Mouse (Mus musculus) hindbrain, embryonic 13.5 days (tissue): ENCODE measurements at regions not wholly inside any gene's neighbourhood (a gene's known extent, or its start where the extent isn't known, plus 50 kb on each side); places are given as distances from the start of the nearest gene placed in this dataset.

ENCODE experiments used
- ATAC-seq: fragments of 200-750 bp; cut with Nextera tagmentation; 2 replicates; pipeline ENCODE4 v1.8.0; 2017; ENCODE audit warnings: moderate TSS enrichment; ENCODE audit not compliant: low FRiP score
- H3K27ac ChIP-seq: fragments of 300-500 bp; sonication (generic); 2 replicates; pipeline ENCODE4 v1.5.1; 2015; ENCODE audit warnings: inconsistent platforms, mild to moderate bottlenecking, moderate library complexity
- H3K27me3 ChIP-seq: fragments of 300-500 bp; sonication (generic); 2 replicates; pipeline ENCODE4 v1.6.1; 2015; ENCODE audit warnings: mild to moderate bottlenecking, inconsistent platforms
- H3K36me3 ChIP-seq: fragments of 300-500 bp; sonication (generic); 2 replicates; pipeline ENCODE4 v1.6.1; 2015; ENCODE audit warnings: mild to moderate bottlenecking, inconsistent platforms
- H3K4me1 ChIP-seq: fragments of 300-500 bp; sonication (generic); replicated peaks from 2 replicates; pipeline ENCODE4 v1.6.1; 2015; ENCODE audit warnings: inconsistent platforms
- H3K4me2 ChIP-seq: fragments of 300-500 bp; sonication (generic); 2 replicates; pipeline ENCODE4 v1.6.1; 2015; ENCODE audit warnings: inconsistent platforms, mild to moderate bottlenecking, moderate library complexity
- H3K4me3 ChIP-seq: fragments of 300-500 bp; sonication (generic); 2 replicates; pipeline ENCODE4 v1.5.1; 2015; ENCODE audit warnings: mild to moderate bottlenecking, inconsistent platforms
- H3K9ac ChIP-seq: fragments of 300-500 bp; sonication (generic); 2 replicates; pipeline ENCODE4 v1.6.1; 2015; ENCODE audit warnings: mild to moderate bottlenecking, inconsistent platforms
- H3K9me3 ChIP-seq: fragments of 300-500 bp; sonication (generic); 2 replicates; pipeline ENCODE4 v1.6.1; 2016; ENCODE audit warnings: inconsistent platforms
- WGBS: fragments of 180-500 bp; shearing (Covaris S2); methylation state at CpG from one replicate; pipeline ENCODE4 v1.1.7; 2015; 5-methylcytosine and 5-hydroxymethylcytosine counted together

GRCm38 (mm10) chr1:169027241-169027640, 504.0 kb downstream of the Nuf2 start:
- 96% methylated on average over 3 of the region's 3 CpGs for WGBS
- no peak for ATAC-seq
- Histone ChIP-seq H3K27ac (no peak overlapping the region), H3K9ac (no peak overlapping the region), H3K4me1 (no peaks in the 10 kb centered on the region), H3K4me2 (no peak overlapping the region), H3K27me3 (no peaks in the 10 kb centered on the region), H3K9me3 (no peaks in the 10 kb centered on the region), H3K36me3 (no peaks in the 10 kb centered on the region), H3K4me3 (no peak overlapping the region)

- no peak overlapping the region for H3K27ac ChIP-seq
- ATAC-seq: no peak
- 87% methylated on average over 4 of the region's 4 CpGs for WGBS
- no peak overlapping the region for H3K9ac ChIP-seq
- H3K4me1 ChIP-seq: no peaks in the 10 kb centered on the region
- H3K4me2 ChIP-seq: no peak overlapping the region
- no peaks in the 10 kb centered on the region for H3K36me3 ChIP-seq
- H3K4me3 ChIP-seq: no peak overlapping the region
- H3K27me3 ChIP-seq: no peaks in the 10 kb centered on the region
- no peaks in the 10 kb centered on the region for H3K9me3 ChIP-seq
Measured at GRCm38 (mm10) chr1:169024531-169024930, 506.7 kb downstream of the Nuf2 start.

- no peaks in the 10 kb centered on the region for H3K9me3 ChIP-seq
- no peak overlapping the region for H3K9ac ChIP-seq
- no peaks in the 10 kb centered on the region for H3K27me3 ChIP-seq
- ATAC-seq: no peak
- 0 out of 2 replicates have a peak, but pooled peaks cover 5% of the 10 kb centered on the region for H3K4me1 ChIP-seq
- H3K36me3 ChIP-seq: no peaks in the 10 kb centered on the region
- H3K4me3 ChIP-seq: no peak overlapping the region
- peak overlapping the region; percentile 67 for H3K27ac ChIP-seq
- WGBS: 62% methylated on average over 14 of the region's 14 CpGs
- H3K4me2 ChIP-seq: no peak overlapping the region
Measured at GRCm38 (mm10) chr1:168991506-168992244, 539.6 kb downstream of the Nuf2 start.

GRCm38 (mm10) chr1:168975037-168975698, 543.1 kb upstream of the Pbx1 start:
- 84% methylated on average over 8 of the region's 8 CpGs for WGBS
- Histone ChIP-seq H3K9me3 (no peaks in the 10 kb centered on the region), H3K36me3 (no peaks in the 10 kb centered on the region), H3K4me3 (no peak overlapping the region), H3K4me2 (no peak overlapping the region), H3K27me3 (no peaks in the 10 kb centered on the region), H3K4me1 (no peaks in the 10 kb centered on the region), H3K27ac (no peak overlapping the region), H3K9ac (no peak overlapping the region)
- ATAC-seq: no peak

GRCm38 (mm10) chr1:168969402-168969801, 537.3 kb upstream of the Pbx1 start:
- H3K27me3 ChIP-seq: no peaks in the 10 kb centered on the region
- peaks cover 12% of the 10 kb centered on the region for H3K4me1 ChIP-seq
- no peaks in the 10 kb centered on the region for H3K36me3 ChIP-seq
- ATAC-seq: no peak
- H3K4me2 ChIP-seq: no peak overlapping the region
- H3K4me3 ChIP-seq: no peak overlapping the region
- H3K27ac ChIP-seq: no peak overlapping the region
- no peak overlapping the region for H3K9ac ChIP-seq
- H3K9me3 ChIP-seq: no peaks in the 10 kb centered on the region
- WGBS: 20% methylated on average over 5 of the region's 5 CpGs

GRCm38 (mm10) chr1:168967334-168967733, 535.3 kb upstream of the Pbx1 start:
- ATAC-seq: no peak
- no peaks in the 10 kb centered on the region for H3K27me3 ChIP-seq
- no peaks in the 10 kb centered on the region for H3K36me3 ChIP-seq
- no peak overlapping the region for H3K4me2 ChIP-seq
- H3K9ac ChIP-seq: no peak overlapping the region
- no peak overlapping the region for H3K27ac ChIP-seq
- H3K9me3 ChIP-seq: no peaks in the 10 kb centered on the region
- peaks cover 14% of the 10 kb centered on the region for H3K4me1 ChIP-seq
- WGBS: 65% methylated on average over 2 of the region's 2 CpGs
- no peak overlapping the region for H3K4me3 ChIP-seq

GRCm38 (mm10) chr1:168964467-168964904, 532.4 kb upstream of the Pbx1 start:
- Histone ChIP-seq H3K36me3 (no peaks in the 10 kb centered on the region), H3K4me3 (no peak overlapping the region), H3K9me3 (no peaks in the 10 kb centered on the region), H3K27me3 (no peaks in the 10 kb centered on the region), H3K9ac (no peak overlapping the region), H3K4me2 (no peak overlapping the region), H3K4me1 (peaks cover 13% of the 10 kb centered on the region), H3K27ac (no peak overlapping the region)
- 22% methylated on average over 6 of the region's 6 CpGs for WGBS
- peak; percentile 59; the same call in 1 of the 2 replicates for ATAC-seq

- Histone ChIP-seq H3K4me2 (no peak overlapping the region), H3K4me3 (no peak overlapping the region), H3K4me1 (no peaks in the 10 kb centered on the region), H3K27me3 (no peaks in the 10 kb centered on the region), H3K36me3 (no peaks in the 10 kb centered on the region), H3K27ac (no peak overlapping the region), H3K9me3 (peaks cover 7% of the 10 kb centered on the region; the same call in 1 of the 2 replicates), H3K9ac (no peak overlapping the region)
- ATAC-seq: no peak
Measured at GRCm38 (mm10) chr1:168950947-168951346, 518.9 kb upstream of the Pbx1 start.

GRCm38 (mm10) chr1:168924100-168924815, 492.2 kb upstream of the Pbx1 start:
- Histone ChIP-seq H3K4me2 (no peak overlapping the region), H3K4me1 (peaks cover 6% of the 10 kb centered on the region), H3K36me3 (no peaks in the 10 kb centered on the region), H3K27me3 (no peaks in the 10 kb centered on the region), H3K27ac (no peak overlapping the region), H3K9me3 (no peaks in the 10 kb centered on the region), H3K9ac (no peak overlapping the region), H3K4me3 (no peak overlapping the region)
- no peak for ATAC-seq
- WGBS: 31% methylated on average over 5 of the region's 5 CpGs

GRCm38 (mm10) chr1:168918331-168919076, 486.4 kb upstream of the Pbx1 start:
- H3K4me3 ChIP-seq: no peak overlapping the region
- no peaks in the 10 kb centered on the region for H3K4me1 ChIP-seq
- 83% methylated on average over 9 of the region's 9 CpGs for WGBS
- H3K27me3 ChIP-seq: no peaks in the 10 kb centered on the region
- no peak for ATAC-seq
- H3K9me3 ChIP-seq: no peaks in the 10 kb centered on the region
- H3K27ac ChIP-seq: no peak overlapping the region
- no peak overlapping the region for H3K9ac ChIP-seq
- H3K4me2 ChIP-seq: no peak overlapping the region
- H3K36me3 ChIP-seq: no peaks in the 10 kb centered on the region

GRCm38 (mm10) chr1:168908684-168909175, 476.7 kb upstream of the Pbx1 start:
- H3K36me3 ChIP-seq: no peaks in the 10 kb centered on the region
- WGBS: 26% methylated on average over 4 of the region's 4 CpGs
- 0 out of 2 replicates have a peak, but pooled peaks cover 4% of the 10 kb centered on the region for H3K4me1 ChIP-seq
- H3K4me2 ChIP-seq: no peak overlapping the region
- H3K27me3 ChIP-seq: no peaks in the 10 kb centered on the region
- H3K9ac ChIP-seq: no peak overlapping the region
- no peaks in the 10 kb centered on the region for H3K9me3 ChIP-seq
- ATAC-seq: peak; percentile 84
- 0 out of 2 replicates have a peak overlapping the region, but pooled peaks have one; percentile 20 for H3K27ac ChIP-seq
- H3K4me3 ChIP-seq: no peak overlapping the region

- H3K27ac ChIP-seq: no peak overlapping the region
- no peaks in the 10 kb centered on the region for H3K36me3 ChIP-seq
- ATAC-seq: no peak
- 91% methylated on average over 6 of the region's 6 CpGs for WGBS
- H3K9ac ChIP-seq: no peak overlapping the region
- H3K4me3 ChIP-seq: no peak overlapping the region
- H3K9me3 ChIP-seq: no peaks in the 10 kb centered on the region
- no peak overlapping the region for H3K4me2 ChIP-seq
- no peaks in the 10 kb centered on the region for H3K27me3 ChIP-seq
- 0 out of 2 replicates have a peak, but pooled peaks cover 4% of the 10 kb centered on the region for H3K4me1 ChIP-seq
Measured at GRCm38 (mm10) chr1:168908192-168908591, 476.1 kb upstream of the Pbx1 start.
